Mouse (Mus musculus) liver, embryonic 14.5 days (tissue): ENCODE measurements at regions not wholly inside any gene's neighbourhood (a gene's known extent, or its start where the extent isn't known, plus 50 kb on each side); places are given as distances from the start of the nearest gene placed in this dataset.

ENCODE experiments used
- CTCF ChIP-seq: IDR thresholded peaks from 2 replicates; pipeline ENCODE4 v1.5.1; 2016; ENCODE audit warnings: antibody characterized with exemption, low read depth, control low read depth
- EP300 ChIP-seq: IDR thresholded peaks from 2 replicates; pipeline ENCODE4 v1.6.1; 2016; ENCODE audit warnings: antibody characterized with exemption, low read depth

GRCm38 (mm10) chr3:154452585-154452984 lies 122.1 kb upstream of the Lhx8 start:
- TF ChIP-seq CTCF (no peak), EP300 (no peak)
